Mouse (Mus musculus): ENCODE measurements around the gene Olfr1423. TPM values are rescaled to one million over a fixed set of nuclear protein-coding genes. Genes with fewer than 3 reads are reported as not detected.

Olfr1423 gene
- total and polyA plus RNA-seq, 3 experiments, result 0.05 TPM; not detected in 2

- Histone ChIP-seq H3K36me3 (replicated peaks) (no peaks in the 10 kb centered on the region), H3K4me3 (ENCODE audit: low read depth, low read length) (peak overlapping the region; percentile 50; the same call in 1 of the 2 replicates), H3K9me3 (replicated peaks) (no peaks in the 10 kb centered on the region), H3K4me1 (ENCODE audit: insufficient read depth, low read depth, low read length) (peaks cover 56% of the 10 kb centered on the region), H3K27me3 (ENCODE audit: insufficient read depth, low read length) (peaks cover 9% of the 10 kb centered on the region)
- DNase-seq (ENCODE audit: low spot score), result no peak
- 0 out of 2 replicates have a peak, but pooled peaks have one; percentile 23 for ATAC-seq (ENCODE audit: extremely low read depth, insufficient number of reproducible peaks, low FRiP score, poor library complexity, severe bottlenecking)
- TF ChIP-seq CTCF (IDR thresholded peaks at IDR 0.05; ENCODE audit: low read depth, low read length) (no peak), GATA2 (IDR thresholded peaks at IDR 0.05; ENCODE audit: borderline replicate concordance, low read depth, low read length) (no peak), GATA1 (IDR thresholded peaks at IDR 0.05; ENCODE audit: borderline replicate concordance, low read length) (no peak), TAL1 (conservative IDR thresholded peaks at IDR 0.05; ENCODE audit: low read depth, low read length) (no peak), POLR2AphosphoS5 (IDR thresholded peaks at IDR 0.05; ENCODE audit: insufficient replicate concordance, low read depth, low read length) (no peak)
These were observed 36.7 kb downstream of the Olfr1423 start for GRCm38 (mm10) chr19:12004216-12005008.

GRCm38 (mm10) chr19:12003568-12003967 is 37.5 kb downstream of the Olfr1423 start:
- no peak for DNase-seq (ENCODE audit: low spot score)
- Histone ChIP-seq H3K9me3 (replicated peaks) (no peaks in the 10 kb centered on the region), H3K4me3 (ENCODE audit: low read depth, low read length) (no peak overlapping the region), H3K36me3 (replicated peaks) (no peaks in the 10 kb centered on the region), H3K27me3 (ENCODE audit: insufficient read depth, low read length) (peaks cover 12% of the 10 kb centered on the region), H3K4me1 (ENCODE audit: insufficient read depth, low read depth, low read length) (peaks cover 53% of the 10 kb centered on the region)
- TF ChIP-seq POLR2AphosphoS5 (IDR thresholded peaks at IDR 0.05; ENCODE audit: insufficient replicate concordance, low read depth, low read length) (no peak), GATA2 (IDR thresholded peaks at IDR 0.05; ENCODE audit: borderline replicate concordance, low read depth, low read length) (no peak), TAL1 (conservative IDR thresholded peaks at IDR 0.05; ENCODE audit: low read depth, low read length) (no peak), GATA1 (IDR thresholded peaks at IDR 0.05; ENCODE audit: borderline replicate concordance, low read length) (no peak), CTCF (IDR thresholded peaks at IDR 0.05; ENCODE audit: low read depth, low read length) (no peak)
- ATAC-seq (ENCODE audit: extremely low read depth, insufficient number of reproducible peaks, low FRiP score, poor library complexity, severe bottlenecking), result no peak

- Histone ChIP-seq H3K9me3 (replicated peaks) (no peaks in the 10 kb centered on the region), H3K4me1 (ENCODE audit: insufficient read depth, low read depth, low read length) (peaks cover 51% of the 10 kb centered on the region), H3K4me3 (ENCODE audit: low read depth, low read length) (no peak overlapping the region), H3K27me3 (ENCODE audit: insufficient read depth, low read length) (peaks cover 12% of the 10 kb centered on the region), H3K36me3 (replicated peaks) (no peaks in the 10 kb centered on the region)
- DNase-seq (ENCODE audit: low spot score) (no peak), ATAC-seq (ENCODE audit: extremely low read depth, insufficient number of reproducible peaks, low FRiP score, poor library complexity, severe bottlenecking) (no peak)
- TF ChIP-seq GATA1 (IDR thresholded peaks at IDR 0.05; ENCODE audit: borderline replicate concordance, low read length) (no peak), POLR2AphosphoS5 (IDR thresholded peaks at IDR 0.05; ENCODE audit: insufficient replicate concordance, low read depth, low read length) (no peak), TAL1 (conservative IDR thresholded peaks at IDR 0.05; ENCODE audit: low read depth, low read length) (no peak), CTCF (IDR thresholded peaks at IDR 0.05; ENCODE audit: low read depth, low read length) (no peak), GATA2 (IDR thresholded peaks at IDR 0.05; ENCODE audit: borderline replicate concordance, low read depth, low read length) (no peak)
These were observed 38.3 kb downstream of the Olfr1423 start for GRCm38 (mm10) chr19:12002791-12003190.

GRCm38 (mm10) chr19:12002125-12002524 is 39.0 kb downstream of the Olfr1423 start:
- ATAC-seq (ENCODE audit: extremely low read depth, insufficient number of reproducible peaks, low FRiP score, poor library complexity, severe bottlenecking), result peak; percentile 23; the same call in 1 of the 2 replicates
- no peaks in the 10 kb centered on the region for H3K9me3 ChIP-seq (replicated peaks)
- H3K4me1 ChIP-seq (ENCODE audit: insufficient read depth, low read depth, low read length), result peaks cover 44% of the 10 kb centered on the region
- no peak for TF ChIP-seq TAL1 (conservative IDR thresholded peaks at IDR 0.05; ENCODE audit: low read depth, low read length)
- TF ChIP-seq GATA2 (IDR thresholded peaks at IDR 0.05; ENCODE audit: borderline replicate concordance, low read depth, low read length), result no peak
- no peak for TF ChIP-seq POLR2AphosphoS5 (IDR thresholded peaks at IDR 0.05; ENCODE audit: insufficient replicate concordance, low read depth, low read length)
- TF ChIP-seq GATA1 (IDR thresholded peaks at IDR 0.05; ENCODE audit: borderline replicate concordance, low read length), result no peak
- TF ChIP-seq CTCF (IDR thresholded peaks at IDR 0.05; ENCODE audit: low read depth, low read length), result no peak
- no peak overlapping the region for H3K4me3 ChIP-seq (ENCODE audit: low read depth, low read length)
- DNase-seq (ENCODE audit: low spot score), result no peak
- peaks cover 12% of the 10 kb centered on the region for H3K27me3 ChIP-seq (ENCODE audit: insufficient read depth, low read length)
- H3K36me3 ChIP-seq (replicated peaks), result no peaks in the 10 kb centered on the region

GRCm38 (mm10) chr19:12001686-12002085 is 39.4 kb downstream of the Olfr1423 start:
- no peaks in the 10 kb centered on the region for H3K36me3 ChIP-seq (replicated peaks)
- TF ChIP-seq POLR2AphosphoS5 (IDR thresholded peaks at IDR 0.05; ENCODE audit: insufficient replicate concordance, low read depth, low read length), result no peak
- TF ChIP-seq CTCF (IDR thresholded peaks at IDR 0.05; ENCODE audit: low read depth, low read length), result no peak
- TF ChIP-seq TAL1 (conservative IDR thresholded peaks at IDR 0.05; ENCODE audit: low read depth, low read length), result no peak
- no peak for TF ChIP-seq GATA2 (IDR thresholded peaks at IDR 0.05; ENCODE audit: borderline replicate concordance, low read depth, low read length)
- TF ChIP-seq GATA1 (IDR thresholded peaks at IDR 0.05; ENCODE audit: borderline replicate concordance, low read length), result no peak
- no peak overlapping the region for H3K4me3 ChIP-seq (ENCODE audit: low read depth, low read length)
- H3K27me3 ChIP-seq (ENCODE audit: insufficient read depth, low read length), result peaks cover 12% of the 10 kb centered on the region
- no peak for DNase-seq (ENCODE audit: low spot score)
- peaks cover 40% of the 10 kb centered on the region for H3K4me1 ChIP-seq (ENCODE audit: insufficient read depth, low read depth, low read length)
- no peaks in the 10 kb centered on the region for H3K9me3 ChIP-seq (replicated peaks)
- no peak for ATAC-seq (ENCODE audit: extremely low read depth, insufficient number of reproducible peaks, low FRiP score, poor library complexity, severe bottlenecking)

GRCm38 (mm10) chr19:11995722-11996448 is 45.2 kb downstream of the Olfr1423 start:
- no peak overlapping the region for H3K4me3 ChIP-seq (ENCODE audit: low read depth, low read length)
- peaks cover 10% of the 10 kb centered on the region for H3K27me3 ChIP-seq (ENCODE audit: insufficient read depth, low read length)
- TF ChIP-seq TAL1 (conservative IDR thresholded peaks at IDR 0.05; ENCODE audit: low read depth, low read length) (no peak), GATA1 (IDR thresholded peaks at IDR 0.05; ENCODE audit: borderline replicate concordance, low read length) (no peak), GATA2 (IDR thresholded peaks at IDR 0.05; ENCODE audit: borderline replicate concordance, low read depth, low read length) (no peak), CTCF (IDR thresholded peaks at IDR 0.05; ENCODE audit: low read depth, low read length) (no peak), POLR2AphosphoS5 (IDR thresholded peaks at IDR 0.05; ENCODE audit: insufficient replicate concordance, low read depth, low read length) (no peak)
- H3K9me3 ChIP-seq (replicated peaks), result no peaks in the 10 kb centered on the region
- H3K4me1 ChIP-seq (ENCODE audit: insufficient read depth, low read depth, low read length), result peaks cover 45% of the 10 kb centered on the region
- no peak for ATAC-seq (ENCODE audit: extremely low read depth, insufficient number of reproducible peaks, low FRiP score, poor library complexity, severe bottlenecking)
- DNase-seq (ENCODE audit: low spot score), result no peak
- peaks cover 45% of the 10 kb centered on the region for H3K36me3 ChIP-seq (replicated peaks)
